Mouse (Mus musculus): ENCODE results near the gene Sptlc3.

Sptlc3 gene

GRCm38 (mm10) chr2:139637861-139638260 lies 144.1 kb downstream of the Sptlc3 start:
- DNase-seq (ENCODE audit: low spot score in 2 of 2), result no peak

GRCm38 (mm10) chr2:139641757-139642385 lies 148.2 kb downstream of the Sptlc3 start:
- no peak for DNase-seq (ENCODE audit: low spot score in 2 of 2)

GRCm38 (mm10) chr2:139649518-139649917 lies 155.8 kb downstream of the Sptlc3 start:
- DNase-seq (ENCODE audit: low spot score in 2 of 2), result no peak

GRCm38 (mm10) chr2:139656750-139657149 lies 163.0 kb downstream of the Sptlc3 start:
- DNase-seq (ENCODE audit: low spot score in 2 of 2), result no peak

GRCm38 (mm10) chr2:139671838-139672237 lies 178.1 kb downstream of the Sptlc3 start:
- no peak for DNase-seq (ENCODE audit: low spot score in 2 of 2)

GRCm38 (mm10) chr2:139672371-139672770 lies 178.7 kb downstream of the Sptlc3 start:
- DNase-seq (ENCODE audit: low spot score in 2 of 2), result no peak

GRCm38 (mm10) chr2:139677065-139677762 lies 183.5 kb downstream of the Sptlc3 start:
- DNase-seq (ENCODE audit: low spot score in 2 of 2), result no peak

- no peak for DNase-seq (ENCODE audit: low spot score in 2 of 2)
Measured at GRCm38 (mm10) chr2:139677809-139678274, 184.1 kb downstream of the Sptlc3 start, which contains the start of gene Ism1. Ism1 (plus strand) TSS chr2:139678178.

- no peak for DNase-seq (ENCODE audit: low spot score in 2 of 2)
Measured at GRCm38 (mm10) chr2:139678275-139679140, 184.8 kb downstream of the Sptlc3 start.

- no peak for DNase-seq (ENCODE audit: low spot score in 2 of 2)
Measured at GRCm38 (mm10) chr2:139682540-139682939, 188.8 kb downstream of the Sptlc3 start.
